Mouse (Mus musculus): ENCODE measurements around the gene Nrap. TPM values are rescaled to one million over a fixed set of nuclear protein-coding genes. Genes with fewer than 3 reads are reported as not detected.
"Not testable (repeated sequence)": the region's sequence is repeated elsewhere in the genome, so short reads cannot be mapped to it uniquely, and the experiment has no call there.

Gene Nrap
- total and polyA plus RNA-seq, 2 experiments: 0.11 to 0.55 TPM

DNA sequence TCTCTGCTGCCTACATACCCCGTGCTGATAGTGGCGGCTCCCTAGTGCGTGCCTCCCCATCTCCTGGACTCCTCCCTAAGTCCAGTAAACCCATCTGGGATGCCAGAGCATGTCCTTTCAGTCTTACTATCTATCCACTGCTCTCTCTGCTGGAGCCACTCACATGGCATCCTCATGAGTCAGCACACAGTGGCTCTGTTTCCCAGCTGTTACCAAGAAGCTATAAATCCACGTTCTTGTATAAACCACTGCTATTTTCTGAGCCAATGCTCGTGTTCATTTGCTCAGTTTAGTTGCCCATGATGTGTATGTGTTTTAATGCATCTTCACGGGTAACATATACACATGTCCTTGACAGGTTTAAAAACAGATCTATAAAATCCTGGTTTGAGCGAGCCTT is 22.1 kb downstream of the Nrap start:
- WGBS: 95% methylated on average over 7 of the region's 7 CpGs
- no peaks in the 10 kb centered on the region for H3K36me3 ChIP-seq (ENCODE audit: control insufficient read depth, insufficient read depth, low read length)
- no peaks in the 10 kb centered on the region for H3K4me1 ChIP-seq (ENCODE audit: control insufficient read depth, insufficient read depth, low read length)
- no peaks in the 10 kb centered on the region for H3K79me2 ChIP-seq (ENCODE audit: control insufficient read depth, insufficient read depth, low read length)
- no peak overlapping the region for H3K4me3 ChIP-seq (ENCODE audit: insufficient read depth, low read depth, low read length)
- TF ChIP-seq POLR2A (IDR thresholded peaks at IDR 0.05; ENCODE audit: extremely low read depth, insufficient read depth, low read length) (no peak), CTCF (IDR thresholded peaks at IDR 0.05; ENCODE audit: low read depth, low read length) (no peak)
- DNase-seq (ENCODE audit: extremely low read depth, low read depth, low spot score): no peak
- H3K27me3 ChIP-seq (ENCODE audit: control insufficient read depth, insufficient read depth, low read length): no peaks in the 10 kb centered on the region
- H3K27ac ChIP-seq (replicated peaks; ENCODE audit: insufficient read depth, low read depth, low read length): no peak overlapping the region
- H3K9ac ChIP-seq (ENCODE audit: low read depth, low read length): no peak overlapping the region

DNA sequence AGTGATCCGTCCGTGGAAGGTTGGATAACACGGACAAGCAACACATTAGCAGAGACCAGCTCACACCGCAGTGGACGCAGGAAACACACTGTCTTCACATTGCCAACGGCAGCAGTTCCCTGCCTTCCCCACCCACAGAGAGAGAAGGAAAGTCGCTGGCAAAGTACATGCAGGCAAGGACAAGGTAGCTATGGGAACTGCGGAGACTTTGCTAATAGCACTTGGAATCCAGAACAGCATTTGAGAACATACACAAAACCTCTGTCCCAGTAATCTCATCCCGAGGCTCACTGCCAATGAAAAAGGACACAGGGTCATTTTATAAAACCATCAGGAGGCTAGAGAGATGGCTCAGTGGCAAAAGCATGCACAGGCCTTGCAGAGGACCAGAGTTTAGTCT is 23.2 kb downstream of the Nrap start:
- WGBS: 76% methylated on average over 9 of the region's 9 CpGs
- Histone ChIP-seq H3K27ac (replicated peaks; ENCODE audit: insufficient read depth, low read depth, low read length) (no peak overlapping the region), H3K4me1 (ENCODE audit: control insufficient read depth, insufficient read depth, low read length) (no peaks in the 10 kb centered on the region), H3K4me3 (ENCODE audit: insufficient read depth, low read depth, low read length) (no peak overlapping the region), H3K36me3 (ENCODE audit: control insufficient read depth, insufficient read depth, low read length) (no peaks in the 10 kb centered on the region), H3K9ac (ENCODE audit: low read depth, low read length) (no peak overlapping the region), H3K79me2 (ENCODE audit: control insufficient read depth, insufficient read depth, low read length) (no peaks in the 10 kb centered on the region), H3K27me3 (ENCODE audit: control insufficient read depth, insufficient read depth, low read length) (no peaks in the 10 kb centered on the region)
- DNase-seq (ENCODE audit: extremely low read depth, low read depth, low spot score): no peak
- TF ChIP-seq CTCF (IDR thresholded peaks at IDR 0.05; ENCODE audit: low read depth, low read length): no peak
- TF ChIP-seq POLR2A (IDR thresholded peaks at IDR 0.05; ENCODE audit: extremely low read depth, insufficient read depth, low read length): no peak

DNA sequence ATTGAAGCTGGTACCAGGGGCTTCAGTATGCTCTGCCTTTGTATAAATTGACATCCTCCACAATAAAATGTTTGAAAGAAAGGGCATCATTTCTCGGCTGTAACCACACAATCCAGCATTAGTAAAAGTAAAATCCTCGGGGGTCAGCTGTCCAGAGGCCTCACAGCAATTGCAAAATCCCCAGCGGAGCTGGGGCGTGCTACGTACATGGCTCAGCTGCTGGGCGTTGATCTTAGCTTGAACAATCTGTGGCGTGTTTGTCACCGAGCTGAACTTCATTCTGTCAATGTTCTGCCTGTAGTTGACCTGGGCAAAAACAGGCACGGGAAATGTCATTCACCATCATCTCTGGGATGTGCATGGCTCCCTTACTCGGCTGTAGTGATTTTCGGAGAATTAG is 23.7 kb downstream of the Nrap start:
- DNase-seq (ENCODE audit: extremely low read depth, low read depth, low spot score): no peak
- no peaks in the 10 kb centered on the region for H3K27me3 ChIP-seq (ENCODE audit: control insufficient read depth, insufficient read depth, low read length)
- H3K9ac ChIP-seq (ENCODE audit: low read depth, low read length): no peak overlapping the region
- H3K27ac ChIP-seq (replicated peaks; ENCODE audit: insufficient read depth, low read depth, low read length): no peak overlapping the region
- no peak for TF ChIP-seq POLR2A (IDR thresholded peaks at IDR 0.05; ENCODE audit: extremely low read depth, insufficient read depth, low read length)
- no peak for TF ChIP-seq CTCF (IDR thresholded peaks at IDR 0.05; ENCODE audit: low read depth, low read length)
- no peak overlapping the region for H3K4me3 ChIP-seq (ENCODE audit: insufficient read depth, low read depth, low read length)
- no peaks in the 10 kb centered on the region for H3K4me1 ChIP-seq (ENCODE audit: control insufficient read depth, insufficient read depth, low read length)
- no peaks in the 10 kb centered on the region for H3K36me3 ChIP-seq (ENCODE audit: control insufficient read depth, insufficient read depth, low read length)
- WGBS: 70% methylated on average over 11 of the region's 11 CpGs
- H3K79me2 ChIP-seq (ENCODE audit: control insufficient read depth, insufficient read depth, low read length): no peaks in the 10 kb centered on the region

DNA sequence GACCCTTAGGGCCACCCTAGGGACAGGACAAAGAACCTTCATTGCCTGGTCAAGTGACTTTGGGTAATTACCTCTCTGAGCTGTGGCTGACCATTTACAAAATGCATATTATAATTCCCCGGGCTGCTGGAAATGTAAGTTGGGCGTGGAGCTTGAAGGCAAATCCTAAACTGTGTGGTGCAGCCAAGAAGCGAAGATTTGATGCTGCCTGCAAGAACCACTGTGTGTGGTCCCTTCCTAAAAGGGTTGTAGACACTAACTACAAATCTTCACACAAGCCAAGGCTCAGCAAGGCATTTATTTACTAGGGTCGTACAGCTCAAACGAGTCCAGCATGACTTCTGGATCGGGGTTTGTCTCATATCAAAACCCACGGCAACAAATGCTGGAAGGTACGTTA is 25.3 kb downstream of the Nrap start:
- Histone ChIP-seq H3K4me3 (ENCODE audit: insufficient read depth, low read depth, low read length) (no peak overlapping the region), H3K9ac (ENCODE audit: low read depth, low read length) (no peak overlapping the region), H3K27me3 (ENCODE audit: control insufficient read depth, insufficient read depth, low read length) (no peaks in the 10 kb centered on the region), H3K4me1 (ENCODE audit: control insufficient read depth, insufficient read depth, low read length) (no peaks in the 10 kb centered on the region), H3K27ac (replicated peaks; ENCODE audit: insufficient read depth, low read depth, low read length) (no peak overlapping the region), H3K36me3 (ENCODE audit: control insufficient read depth, insufficient read depth, low read length) (no peaks in the 10 kb centered on the region), H3K79me2 (ENCODE audit: control insufficient read depth, insufficient read depth, low read length) (no peaks in the 10 kb centered on the region)
- 92% methylated on average over 8 of the region's 8 CpGs for WGBS
- DNase-seq (ENCODE audit: extremely low read depth, low read depth, low spot score): no peak
- no peak for TF ChIP-seq POLR2A (IDR thresholded peaks at IDR 0.05; ENCODE audit: extremely low read depth, insufficient read depth, low read length)
- no peak for TF ChIP-seq CTCF (IDR thresholded peaks at IDR 0.05; ENCODE audit: low read depth, low read length)

DNA sequence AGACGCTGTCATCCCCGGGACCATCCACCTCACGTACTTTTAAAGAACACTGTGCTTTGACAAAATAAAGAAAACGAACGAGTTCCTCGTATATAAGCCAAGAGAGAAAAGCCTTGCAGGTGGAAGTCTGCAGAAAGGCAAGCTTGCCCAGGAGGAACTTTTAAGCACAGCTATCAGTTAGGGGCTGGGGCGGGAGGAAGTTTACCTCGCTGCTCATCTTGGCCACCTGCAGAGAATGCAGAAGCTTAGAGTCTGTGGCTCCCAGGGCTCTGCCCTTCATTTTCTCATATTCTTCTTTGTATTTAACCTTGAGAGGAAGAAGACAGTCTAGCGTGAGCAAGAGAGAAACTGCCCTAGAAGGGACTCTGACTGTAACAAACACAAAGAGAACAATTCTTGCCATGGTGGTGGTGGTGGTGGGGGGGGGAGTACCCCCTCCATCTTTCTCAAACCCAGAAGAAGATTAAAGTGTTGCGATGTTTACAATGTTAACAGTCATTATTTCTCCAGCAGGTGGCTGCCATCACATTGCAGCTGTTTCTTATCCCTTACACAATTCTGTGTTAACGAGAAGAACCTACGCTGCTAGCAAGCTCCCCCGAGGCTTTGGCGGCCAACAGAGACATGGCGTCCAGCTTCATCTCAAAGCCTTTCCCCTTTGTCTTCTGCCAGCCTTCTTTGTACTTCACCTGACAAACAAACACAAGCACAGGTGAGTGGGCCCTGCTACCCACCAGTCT is 25.9 kb downstream of the Nrap start:
- Histone ChIP-seq H3K79me2 (ENCODE audit: control insufficient read depth, insufficient read depth, low read length) (no peaks in the 10 kb centered on the region), H3K36me3 (ENCODE audit: control insufficient read depth, insufficient read depth, low read length) (no peaks in the 10 kb centered on the region), H3K4me1 (ENCODE audit: control insufficient read depth, insufficient read depth, low read length) (no peaks in the 10 kb centered on the region), H3K27ac (replicated peaks; ENCODE audit: insufficient read depth, low read depth, low read length) (no peak overlapping the region), H3K27me3 (ENCODE audit: control insufficient read depth, insufficient read depth, low read length) (no peaks in the 10 kb centered on the region), H3K4me3 (ENCODE audit: insufficient read depth, low read depth, low read length) (no peak overlapping the region), H3K9ac (ENCODE audit: low read depth, low read length) (no peak overlapping the region)
- WGBS: 79% methylated on average over 15 of the region's 15 CpGs
- TF ChIP-seq POLR2A (IDR thresholded peaks at IDR 0.05; ENCODE audit: extremely low read depth, insufficient read depth, low read length) (no peak), CTCF (IDR thresholded peaks at IDR 0.05; ENCODE audit: low read depth, low read length) (no peak)
- DNase-seq (ENCODE audit: extremely low read depth, low read depth, low spot score): no peak

DNA sequence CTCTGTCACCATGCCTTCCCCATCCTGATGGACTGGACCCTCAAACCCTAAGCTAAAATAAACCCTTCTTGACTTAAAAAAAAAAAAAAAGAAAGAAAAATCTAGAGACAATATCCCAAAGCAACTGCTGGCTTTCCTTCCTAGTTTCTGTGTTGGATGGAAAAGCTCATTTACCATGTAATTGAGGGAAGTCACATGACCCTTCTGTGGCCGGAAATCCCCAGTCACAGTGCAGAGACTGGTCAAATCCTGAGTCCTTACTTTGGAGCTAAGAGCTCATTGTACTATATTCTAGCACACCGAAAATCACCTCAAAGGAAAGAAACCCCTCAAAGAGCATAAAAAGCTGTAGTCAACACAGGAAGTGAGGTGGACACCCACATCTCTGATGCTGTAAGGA is 30.9 kb downstream of the Nrap start:
- WGBS: 73% methylated on average over 2 of the region's 2 CpGs
- no peaks in the 10 kb centered on the region for H3K4me1 ChIP-seq (ENCODE audit: control insufficient read depth, insufficient read depth, low read length)
- TF ChIP-seq POLR2A (IDR thresholded peaks at IDR 0.05; ENCODE audit: extremely low read depth, insufficient read depth, low read length): no peak
- no peak for TF ChIP-seq CTCF (IDR thresholded peaks at IDR 0.05; ENCODE audit: low read depth, low read length)
- no peak overlapping the region for H3K27ac ChIP-seq (replicated peaks; ENCODE audit: insufficient read depth, low read depth, low read length)
- H3K36me3 ChIP-seq (ENCODE audit: control insufficient read depth, insufficient read depth, low read length): no peaks in the 10 kb centered on the region
- H3K9ac ChIP-seq (ENCODE audit: low read depth, low read length): no peak overlapping the region
- H3K79me2 ChIP-seq (ENCODE audit: control insufficient read depth, insufficient read depth, low read length): no peaks in the 10 kb centered on the region
- no peak for DNase-seq (ENCODE audit: extremely low read depth, low read depth, low spot score)
- no peaks in the 10 kb centered on the region for H3K27me3 ChIP-seq (ENCODE audit: control insufficient read depth, insufficient read depth, low read length)
- H3K4me3 ChIP-seq (ENCODE audit: insufficient read depth, low read depth, low read length): no peak overlapping the region

DNA sequence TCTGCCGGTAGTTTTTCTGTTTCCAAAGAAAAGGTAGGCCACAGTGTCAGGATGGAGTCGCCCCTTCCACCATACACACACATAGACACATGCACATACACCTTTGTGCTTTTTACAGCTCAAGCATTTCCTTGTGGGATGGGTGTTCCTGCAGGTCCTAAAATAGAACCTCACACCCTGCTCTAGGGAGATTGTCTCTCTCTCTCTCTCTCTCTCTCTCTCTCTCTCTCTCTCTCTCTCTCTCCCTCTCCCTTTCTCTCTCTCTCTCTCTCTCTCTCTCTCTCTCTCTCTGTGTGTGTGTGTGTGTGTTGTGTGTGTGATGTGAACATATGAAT is 32.5 kb downstream of the Nrap start:
- not testable (repeated sequence) for DNase-seq (ENCODE audit: extremely low read depth, low read depth, low spot score)
- WGBS: 68% methylated on average over 2 of the region's 2 CpGs

More for the DNA sequence above, 32.5 kb downstream of the Nrap start:
- not testable (repeated sequence) for H3K27me3 ChIP-seq (ENCODE audit: control insufficient read depth, insufficient read depth, low read length); H3K79me2 ChIP-seq (ENCODE audit: control insufficient read depth, insufficient read depth, low read length); H3K36me3 ChIP-seq (ENCODE audit: control insufficient read depth, insufficient read depth, low read length); H3K27ac ChIP-seq (replicated peaks; ENCODE audit: insufficient read depth, low read depth, low read length); H3K9ac ChIP-seq (ENCODE audit: low read depth, low read length); H3K4me3 ChIP-seq (ENCODE audit: insufficient read depth, low read depth, low read length); H3K4me1 ChIP-seq (ENCODE audit: control insufficient read depth, insufficient read depth, low read length)

Data from liver, adult 2 months (tissue).